Mouse (Mus musculus) mature B cell (primary cell): Measurements from ENCODE around the gene Ptprm.

Source experiments
- in situ Hi-C: fragments of 300-500 bp; cut with MboI; formaldehyde crosslinking; loops from 2 replicates; pipeline ENCODE4 v1.14.3; 2019

Gene Ptprm

GRCm38 (mm10) chr17:66720992-66721351 is 633.3 kb downstream of the Ptprm start:
- in situ Hi-C loops, result no loop called here

GRCm38 (mm10) chr17:66720200-66720991 is 633.9 kb downstream of the Ptprm start:
- in situ Hi-C loops, result no loop called here

GRCm38 (mm10) chr17:66712456-66713205 is 641.6 kb downstream of the Ptprm start:
- in situ Hi-C loops, result no loop called here

GRCm38 (mm10) chr17:66711221-66712016 is 642.8 kb downstream of the Ptprm start:
- in situ Hi-C loops, result no loop called here

GRCm38 (mm10) chr17:66710568-66710967 is 643.7 kb downstream of the Ptprm start:
- in situ Hi-C loops, result no loop called here

- in situ Hi-C loops, result no loop called here
These were observed 645.5 kb downstream of the Ptprm start for GRCm38 (mm10) chr17:66708748-66709147.

GRCm38 (mm10) chr17:66707684-66708083 is 646.6 kb downstream of the Ptprm start:
- in situ Hi-C loops, result no loop called here

GRCm38 (mm10) chr17:66701358-66702184 is 652.7 kb downstream of the Ptprm start:
- in situ Hi-C loops, result no loop called here

- in situ Hi-C loops, result no loop called here
These were observed 654.4 kb downstream of the Ptprm start for GRCm38 (mm10) chr17:66699896-66700295.

GRCm38 (mm10) chr17:66697650-66698049 is 656.6 kb downstream of the Ptprm start:
- in situ Hi-C loops, result no loop called here

- in situ Hi-C loops, result no loop called here
These were observed 657.6 kb downstream of the Ptprm start for GRCm38 (mm10) chr17:66696531-66697172.

GRCm38 (mm10) chr17:66694326-66694725 is 659.9 kb downstream of the Ptprm start:
- in situ Hi-C loops, result no loop called here

- in situ Hi-C loops, result no loop called here
These were observed 660.5 kb downstream of the Ptprm start for GRCm38 (mm10) chr17:66693676-66694304.

GRCm38 (mm10) chr17:66692941-66693675 is 661.1 kb downstream of the Ptprm start:
- in situ Hi-C loops, result no loop called here

- in situ Hi-C loops, result no loop called here
These were observed 666.1 kb downstream of the Ptprm start for GRCm38 (mm10) chr17:66688179-66688578.

- in situ Hi-C loops, result no loop called here
These were observed 666.7 kb downstream of the Ptprm start for GRCm38 (mm10) chr17:66687543-66687942.

GRCm38 (mm10) chr17:66686701-66687489 is 667.4 kb downstream of the Ptprm start:
- in situ Hi-C loops, result no loop called here

- in situ Hi-C loops, result no loop called here
These were observed 670.8 kb downstream of the Ptprm start for GRCm38 (mm10) chr17:66683411-66683810.

- in situ Hi-C loops, result no loop called here
These were observed 673.6 kb downstream of the Ptprm start for GRCm38 (mm10) chr17:66680662-66681061.
